Mouse (Mus musculus) left cerebral cortex, postnatal 10 days (tissue): ENCODE results near the gene Ascl5. TPM values are rescaled to one million over a fixed set of nuclear protein-coding genes. Genes with fewer than 3 reads are reported as not detected.

ENCODE experiments used
- DNase-seq, 2 experiments: peaks; one replicate each; pipeline ENCODE4 v3.0.0; 2021 to 2022; ENCODE audit warnings: low spot score in 2 of 2, mixed read lengths in 1 of 2; ENCODE audit errors: extremely low spot score in 1 of 2
- intact Hi-C: fragments of 180-260 bp; cut with DNase I; formaldehyde crosslinking; loops from one replicate; pipeline ENCODE4 v1.15.1; 2025
- total RNA-seq, 2 experiments: library from RNA; stranded (reverse); gene quantifications; 2 replicates each; pipeline ENCODE4 v1.2.3; 2021

Gene Ascl5
- total RNA-seq, 2 experiments from 2014 or later: 0.66 to 1.2 TPM

GRCm38 (mm10) chr1:136094807-136095206, 44.2 kb downstream of the Ascl5 start:
- intact Hi-C loops: no loop called here
- no peak for DNase-seq

Other genes starting within 250 kb of the Ascl5 start
- gene Lad1, start 232.2 kb upstream of the Ascl5 start, total RNA-seq: under 1 TPM; 0.75 to 0.91 TPM
- gene Tnnt2, start 214.4 kb upstream of the Ascl5 start, total RNA-seq: 1 to 10 TPM; 2.0 to 3.3 TPM
- under 1 TPM; 0.16 to 0.19 TPM for gene Pkp1, start 131.6 kb upstream of the Ascl5 start, total RNA-seq
- gene Igfn1, start 44.5 kb upstream of the Ascl5 start, total RNA-seq: under 1 TPM; 0.41 to 0.73 TPM
- 10 to 100 TPM; 81.3 to 84.0 TPM for gene Tmem9, start 42.7 kb upstream of the Ascl5 start, total RNA-seq
- 1 to 10 TPM; 1.5 to 2.4 TPM for gene Cacna1s, start 1.9 kb downstream of the Ascl5 start, total RNA-seq
- gene Kif21b, start 80.6 kb downstream of the Ascl5 start, total RNA-seq: 100 to 1,000 TPM; 329 to 393 TPM
- gene Mroh3, start 162.0 kb downstream of the Ascl5 start, total RNA-seq: 1 to 10 TPM in 1 of 2 experiments, under 1 TPM in 1; 0.97 to 1.2 TPM
- gene Inava, start 183.5 kb downstream of the Ascl5 start, total RNA-seq: 1 to 10 TPM; 3.7 to 4.4 TPM
- 1 to 10 TPM; 7.4 to 9.0 TPM for gene Gpr25, start 210.1 kb downstream of the Ascl5 start, total RNA-seq